Mouse (Mus musculus): ENCODE measurements around the gene P2ry14. TPM values are rescaled to one million over a fixed set of nuclear protein-coding genes. Genes with fewer than 3 reads are reported as not detected.

P2ry14 gene
- 1 to 10 TPM; 6.1 to 7.2 TPM for total RNA-seq (2021)
- long read RNA-seq, experiment 1, partial matches to known transcripts = 1 of 4 reads
- long read RNA-seq, experiment 1, other reads (novel, unspliced or antisense) = 0 of 4 reads
- long read RNA-seq, experiment 2, partial matches to known transcripts = 0 of 3 reads
- long read RNA-seq, experiment 2, other reads (novel, unspliced or antisense) = 2 of 3 reads

GRCm38 (mm10) chr3:59153424-59153823, at the start of gene P2ry14:
Gene P2ry14, minus strand, starts transcription at chr3:59153618.
- intact Hi-C loops (cut with DNase I) = no loop called here
- no peak for DNase-seq

- intact Hi-C loops (cut with DNase I) = no loop called here
- no peak for DNase-seq
These were observed 44.0 kb upstream of the P2ry14 start for GRCm38 (mm10) chr3:59197329-59197948.

- DNase-seq = no peak
These were observed 41.5 kb upstream of the P2ry14 start, which contains the start of gene Gpr87 for GRCm38 (mm10) chr3:59194938-59195337. Gene Gpr87, minus strand, starts transcription at chr3:59195104.

GRCm38 (mm10) chr3:59194099-59194498, 40.7 kb upstream of the P2ry14 start:
- intact Hi-C loops (cut with DNase I) = no loop called here
- no peak for DNase-seq

More at GRCm38 (mm10) chr3:59194938-59195337, 41.5 kb upstream of the P2ry14 start, which contains the start of gene Gpr87:
- intact Hi-C loops (cut with DNase I) = no loop called here

- intact Hi-C loops (cut with DNase I) = no loop called here
- DNase-seq = no peak
These were observed 38.3 kb upstream of the P2ry14 start for GRCm38 (mm10) chr3:59191674-59192073.

- no peak for DNase-seq
- intact Hi-C loops (cut with DNase I) = no loop called here
These were observed 33.9 kb upstream of the P2ry14 start for GRCm38 (mm10) chr3:59187336-59187735.

GRCm38 (mm10) chr3:59185662-59186061, 32.2 kb upstream of the P2ry14 start:
- DNase-seq = no peak
- intact Hi-C loops (cut with DNase I) = no loop called here

- intact Hi-C loops (cut with DNase I) = no loop called here
- no peak for DNase-seq
These were observed 28.7 kb upstream of the P2ry14 start for GRCm38 (mm10) chr3:59182129-59182528.

- intact Hi-C loops (cut with DNase I) = no loop called here
- no peak for DNase-seq
These were observed 27.7 kb upstream of the P2ry14 start for GRCm38 (mm10) chr3:59181134-59181533.

- no peak for DNase-seq
- intact Hi-C loops (cut with DNase I) = no loop called here
These were observed 23.5 kb upstream of the P2ry14 start for GRCm38 (mm10) chr3:59176871-59177270.

GRCm38 (mm10) chr3:59175234-59175633, 21.8 kb upstream of the P2ry14 start:
- intact Hi-C loops (cut with DNase I) = no loop called here
- peak; percentile 43 to 67 for DNase-seq

- intact Hi-C loops (cut with DNase I) = loop anchor here (5.0 kb wide), 1 partner anchor 52 kb away; no protein-coding TSS in a partner anchor
These were observed 21.2 kb upstream of the P2ry14 start for GRCm38 (mm10) chr3:59174426-59175154.

GRCm38 (mm10) chr3:59169921-59170627, 16.7 kb upstream of the P2ry14 start:
- intact Hi-C loops (cut with DNase I) = loop anchor here (5.0 kb wide), 2 partner anchors 48 to 93 kb away; no protein-coding TSS in a partner anchor
- no peak for DNase-seq

More at GRCm38 (mm10) chr3:59174426-59175154, 21.2 kb upstream of the P2ry14 start:
- no peak for DNase-seq

GRCm38 (mm10) chr3:59169215-59169614, 15.8 kb upstream of the P2ry14 start:
- intact Hi-C loops (cut with DNase I) = loop anchor here (5.0 kb wide), 1 partner anchor 92 kb away; no protein-coding TSS in a partner anchor
- DNase-seq = no peak

- no peak for DNase-seq
- intact Hi-C loops (cut with DNase I) = loop anchor here (5.0 kb wide), 1 partner anchor 91 kb away; no protein-coding TSS in a partner anchor
These were observed 15.1 kb upstream of the P2ry14 start for GRCm38 (mm10) chr3:59168476-59168875.

- DNase-seq = no peak
- intact Hi-C loops (cut with DNase I) = loop anchor here (5.0 kb wide), 1 partner anchor 90 kb away; no protein-coding TSS in a partner anchor
These were observed 14.1 kb upstream of the P2ry14 start for GRCm38 (mm10) chr3:59167417-59168054.

- intact Hi-C loops (cut with DNase I) = no loop called here
- no peak for DNase-seq
These were observed 7.0 kb upstream of the P2ry14 start for GRCm38 (mm10) chr3:59160465-59160864.

GRCm38 (mm10) chr3:59157048-59157447, 3.6 kb upstream of the P2ry14 start:
- DNase-seq = no peak
- intact Hi-C loops (cut with DNase I) = no loop called here

- no peak for DNase-seq
- intact Hi-C loops (cut with DNase I) = no loop called here
These were observed 2.0 kb upstream of the P2ry14 start for GRCm38 (mm10) chr3:59155404-59155803.

- intact Hi-C loops (cut with DNase I) = no loop called here
- DNase-seq = no peak
These were observed 1.5 kb upstream of the P2ry14 start for GRCm38 (mm10) chr3:59154888-59155287.

Data from heart, postnatal 14 days (tissue).